Mouse (Mus musculus): ENCODE results near the gene Ifngr1. TPM values are rescaled to one million over a fixed set of nuclear protein-coding genes. Genes with fewer than 3 reads are reported as not detected.
"Not testable (repeated sequence)": the region's sequence is repeated elsewhere in the genome, so short reads cannot be mapped to it uniquely, and the experiment has no call there.

Gene Ifngr1
- total RNA-seq, 2 experiments from 2014 or later: 15.7 to 17.7 TPM

DNA sequence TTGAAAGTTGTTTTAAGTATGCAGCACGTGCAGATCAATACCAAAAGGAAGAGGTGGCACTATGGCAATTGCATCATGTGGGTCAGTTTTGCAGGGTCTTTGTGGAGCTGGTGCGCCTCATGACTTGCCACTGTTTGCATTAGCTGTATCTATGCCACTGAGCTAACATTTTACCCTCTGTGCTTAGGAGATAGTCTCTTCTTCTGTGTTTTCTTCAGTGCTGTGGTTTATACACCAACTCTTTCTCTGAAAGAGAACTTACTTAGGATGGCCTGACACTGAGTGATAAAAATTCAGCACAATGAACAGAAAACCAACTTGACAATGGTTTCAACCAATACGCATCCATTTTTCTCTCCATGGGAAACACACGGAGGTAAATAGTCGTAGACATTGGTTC lies 5.9 kb upstream of the Ifngr1 start:
- DNase-seq (ENCODE audit: low spot score in 2 of 2): no peak

DNA sequence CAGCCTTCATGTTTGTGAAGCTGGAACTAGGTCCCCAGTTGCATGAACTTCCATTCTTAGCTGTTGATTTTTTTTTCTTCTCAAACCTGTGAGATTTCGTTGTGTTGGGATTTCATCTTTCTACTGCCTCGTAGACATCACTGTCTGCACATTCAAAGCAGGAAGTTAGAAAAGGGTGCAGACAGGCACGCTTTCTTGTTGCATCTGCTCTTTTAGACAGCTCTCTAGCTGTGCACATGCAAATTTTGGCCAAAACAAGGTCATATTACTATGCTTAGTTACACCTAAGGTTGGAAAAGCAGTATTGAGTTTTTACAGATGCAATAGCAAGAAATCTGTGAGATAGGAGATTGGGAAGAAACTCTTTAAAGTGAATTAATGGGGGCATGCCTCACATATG lies 4.5 kb upstream of the Ifngr1 start:
- no peak for DNase-seq (ENCODE audit: low spot score in 2 of 2)

DNA sequence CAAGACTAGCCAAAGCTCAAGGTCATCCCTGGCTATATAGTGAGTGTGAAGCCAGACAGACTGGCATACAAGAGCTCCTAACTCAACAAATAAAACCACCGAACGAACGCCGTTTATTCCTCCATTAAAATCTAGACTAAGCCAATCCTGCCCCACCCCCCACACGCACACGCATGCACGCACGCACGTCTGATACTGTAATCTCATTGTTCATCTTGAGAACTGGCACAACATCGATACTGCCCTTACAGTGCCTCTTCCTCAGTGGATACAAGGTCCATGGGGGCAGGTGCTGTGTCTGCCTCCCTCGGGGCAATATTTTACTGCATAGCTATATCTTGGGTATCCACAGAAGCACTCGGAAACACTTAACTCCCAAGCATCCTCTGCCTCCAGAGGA lies 2.1 kb upstream of the Ifngr1 start:
- DNase-seq (ENCODE audit: low spot score in 2 of 2): no peak

DNA sequence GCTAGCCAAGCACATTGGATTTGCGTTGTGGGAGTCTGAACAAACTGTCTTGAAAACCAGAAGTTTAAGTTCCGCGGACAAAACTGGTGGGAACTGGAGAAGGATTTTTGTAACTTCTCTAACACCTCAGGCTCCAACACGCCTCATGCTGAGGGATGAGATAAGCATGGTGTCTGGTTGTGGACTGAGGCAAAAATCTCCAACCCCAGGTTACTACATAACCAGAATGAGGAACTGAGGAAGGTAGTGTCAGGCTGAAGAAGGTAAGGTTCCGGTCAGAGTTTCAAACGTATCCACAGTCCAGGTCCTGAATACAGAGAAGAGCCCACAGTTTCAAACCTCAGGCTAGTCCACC lies 486 bp upstream of the Ifngr1 start:
- DNase-seq (ENCODE audit: low spot score in 2 of 2): no peak

DNA sequence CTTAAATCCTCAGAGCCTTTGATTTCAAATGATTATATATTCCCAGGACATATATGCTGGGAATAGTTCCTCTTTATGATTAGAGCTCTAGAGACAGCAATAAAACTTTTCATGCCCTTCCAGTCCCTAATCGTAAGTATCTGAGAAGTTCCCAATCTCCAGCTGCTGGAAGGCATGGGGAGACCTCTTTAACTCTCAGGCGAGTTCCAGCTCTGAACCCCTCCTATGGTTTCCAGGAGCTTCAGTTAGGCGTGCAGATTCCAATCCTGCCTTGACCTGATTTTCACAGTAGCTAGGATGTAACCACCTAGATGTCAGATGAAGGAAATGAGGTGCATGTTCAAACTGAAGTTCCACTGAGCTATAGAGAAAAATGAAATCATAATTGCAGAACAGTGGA lies 807 bp downstream of the Ifngr1 start:
- no peak for DNase-seq (ENCODE audit: low spot score in 2 of 2)

DNA sequence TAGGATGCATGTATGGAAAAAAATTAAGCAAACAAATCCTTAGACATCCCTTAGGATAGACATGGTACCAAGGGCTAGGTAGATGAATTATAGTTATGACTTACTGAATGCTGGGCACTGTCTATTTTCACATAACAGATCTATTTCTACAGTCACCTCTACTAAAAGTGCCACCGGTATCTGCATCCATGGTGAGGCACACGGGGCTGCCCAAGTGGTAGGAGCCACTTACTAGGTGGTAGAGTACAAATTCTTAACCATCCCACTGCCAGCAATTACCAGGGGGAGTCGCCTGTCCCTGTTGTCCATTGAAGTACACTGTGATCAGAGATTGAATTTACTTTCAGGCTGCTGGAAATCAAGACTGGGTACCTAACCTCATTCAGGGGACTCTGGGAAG lies 1.5 kb downstream of the Ifngr1 start:
- DNase-seq (ENCODE audit: low spot score in 2 of 2): no peak

DNA sequence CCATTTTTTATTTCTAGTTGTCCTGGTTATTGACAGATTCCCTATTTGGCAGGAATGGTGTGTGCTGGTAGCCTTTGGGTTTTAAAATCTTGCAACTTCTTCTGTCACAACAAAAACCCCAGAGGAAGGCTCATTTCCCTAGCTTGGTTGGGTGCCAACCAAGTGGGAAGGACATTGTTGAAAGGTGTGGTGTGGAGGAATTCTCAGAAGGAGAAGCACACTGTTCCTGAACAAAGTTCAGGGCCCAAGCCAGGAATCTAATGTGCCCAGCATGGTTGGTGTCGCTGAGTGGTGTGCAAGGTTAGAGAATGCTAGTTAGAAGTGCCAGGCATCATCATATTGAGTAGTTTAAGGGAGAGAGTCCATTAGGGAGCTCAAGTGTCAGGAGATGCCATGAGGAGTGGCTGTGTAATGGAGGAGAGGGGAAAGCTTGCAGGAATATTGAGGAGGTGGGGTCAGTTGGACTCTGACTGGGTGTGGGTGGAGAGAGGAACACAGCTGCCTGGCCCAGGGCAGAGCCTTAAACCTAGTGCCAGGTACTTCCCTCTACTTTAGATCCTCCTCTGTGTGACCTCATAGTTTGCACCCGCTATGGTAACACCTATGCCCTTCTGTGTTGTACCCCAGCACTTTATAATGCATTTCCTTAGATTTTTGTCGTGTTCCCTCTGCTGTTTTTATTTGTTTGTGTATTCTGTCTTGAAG lies 2.6 kb downstream of the Ifngr1 start:
- no peak for DNase-seq (ENCODE audit: low spot score in 2 of 2)

DNA sequence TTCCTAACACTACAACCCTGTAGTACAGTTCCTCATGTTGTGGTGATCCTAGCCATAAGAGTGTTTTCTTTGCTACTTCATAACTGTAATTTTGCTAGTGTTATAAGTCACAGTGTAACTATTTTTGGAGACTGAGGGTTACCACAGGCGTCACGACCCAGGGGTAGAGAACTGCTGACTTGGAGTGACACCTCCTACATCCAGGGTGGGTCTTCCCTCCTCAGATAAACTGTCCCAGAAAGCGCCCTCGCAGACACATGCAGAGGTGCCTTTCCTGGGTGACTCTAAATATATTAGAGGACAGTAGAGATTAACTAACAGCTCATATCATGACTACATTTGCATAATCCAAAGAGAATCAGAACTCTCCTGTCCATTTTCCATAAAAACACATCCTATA lies 5.1 kb downstream of the Ifngr1 start:
- DNase-seq (ENCODE audit: low spot score in 2 of 2): no peak

DNA sequence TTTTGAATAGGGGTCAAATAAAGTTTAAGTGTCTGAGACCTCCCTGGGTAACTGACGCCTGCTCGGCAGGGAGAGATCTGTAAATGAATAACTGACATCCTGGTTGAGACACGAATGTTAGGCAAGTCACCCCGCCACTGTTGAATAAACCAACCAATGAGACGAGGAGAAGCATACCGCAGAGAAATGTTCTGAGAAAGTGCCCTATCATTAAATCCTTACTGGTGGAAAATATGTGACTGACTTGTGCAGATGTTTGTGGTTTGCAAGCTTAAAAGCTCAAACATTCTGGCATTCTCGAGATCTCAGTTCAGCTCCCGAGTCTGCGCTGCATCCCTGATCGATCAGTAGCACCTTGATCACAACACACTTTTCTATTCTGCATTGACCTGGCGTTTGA lies 6.3 kb downstream of the Ifngr1 start:
- no peak for DNase-seq (ENCODE audit: low spot score in 2 of 2)

DNA sequence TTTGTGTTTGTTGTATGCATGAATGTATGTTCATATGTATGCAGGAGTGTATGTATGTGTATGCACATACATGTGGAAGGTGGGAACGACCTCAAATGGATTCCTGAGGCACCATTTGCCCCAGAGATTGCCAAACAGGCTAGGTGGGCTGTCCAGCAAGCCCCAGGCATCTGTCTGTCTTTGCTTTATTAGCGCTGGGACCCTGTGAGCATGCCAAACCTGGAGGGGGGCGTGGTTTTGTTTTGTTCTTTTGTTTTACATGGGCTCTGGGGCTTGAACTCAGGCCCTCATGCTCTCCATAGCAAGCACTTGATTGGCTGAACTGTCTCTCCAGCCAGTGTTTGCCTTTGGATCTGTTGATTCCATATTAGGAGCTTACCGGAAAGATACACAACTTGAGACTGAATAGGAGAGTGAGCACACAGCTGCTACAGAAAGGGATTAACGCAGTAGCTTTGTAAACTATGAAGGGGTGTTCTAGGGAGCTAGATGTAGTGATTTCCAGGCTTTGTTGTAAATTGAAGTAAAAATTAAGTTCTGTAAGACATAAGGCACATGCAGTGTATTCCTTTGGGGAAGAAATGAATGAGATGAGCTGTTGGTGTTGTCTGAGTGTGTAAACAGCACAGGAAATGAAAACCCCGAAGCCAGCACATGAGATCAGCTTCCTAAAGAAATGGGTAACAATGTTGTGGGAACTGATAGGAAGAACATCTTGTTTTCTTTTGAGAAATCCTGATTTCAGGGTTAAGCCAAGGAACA lies 7.8 kb downstream of the Ifngr1 start:
- no peak for DNase-seq (ENCODE audit: low spot score in 2 of 2)

DNA sequence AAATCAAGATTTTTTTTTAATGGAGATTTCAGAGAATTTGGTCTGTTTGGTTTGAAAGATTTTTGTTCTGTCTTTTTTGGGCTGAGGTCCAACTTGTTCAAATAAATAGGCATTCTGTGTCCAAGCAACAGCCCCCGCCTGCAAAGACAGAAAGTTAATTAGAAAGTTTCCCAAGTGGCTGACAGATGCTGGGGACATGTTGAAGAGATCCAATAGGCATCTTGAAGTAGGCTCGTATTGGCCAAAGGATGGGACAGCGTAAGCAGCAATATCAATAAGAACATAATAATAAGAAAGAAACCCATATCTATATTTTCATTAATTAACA lies 8.3 kb downstream of the Ifngr1 start:
- no peak for DNase-seq (ENCODE audit: low spot score in 2 of 2)

DNA sequence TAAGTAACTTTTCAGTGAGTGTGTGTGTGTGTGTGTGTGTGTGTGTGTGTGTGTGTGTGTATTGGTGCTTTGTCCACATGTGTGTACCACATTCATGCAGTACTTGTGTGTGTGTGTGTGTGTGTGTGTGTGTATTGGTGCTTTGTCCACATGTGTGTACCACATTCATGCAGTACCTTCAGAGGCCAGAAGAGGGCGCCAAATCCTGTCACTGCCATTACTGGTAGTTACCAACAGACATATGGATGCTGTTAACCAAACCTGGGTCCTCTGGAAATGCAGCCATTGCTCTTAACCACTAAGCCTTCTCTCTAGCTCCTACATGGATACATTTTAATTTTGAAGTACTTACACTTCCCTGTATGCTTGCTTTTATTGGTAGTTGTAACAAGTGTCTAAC lies 9.8 kb downstream of the Ifngr1 start:
- DNase-seq (ENCODE audit: low spot score in 2 of 2): not testable (repeated sequence)

DNA sequence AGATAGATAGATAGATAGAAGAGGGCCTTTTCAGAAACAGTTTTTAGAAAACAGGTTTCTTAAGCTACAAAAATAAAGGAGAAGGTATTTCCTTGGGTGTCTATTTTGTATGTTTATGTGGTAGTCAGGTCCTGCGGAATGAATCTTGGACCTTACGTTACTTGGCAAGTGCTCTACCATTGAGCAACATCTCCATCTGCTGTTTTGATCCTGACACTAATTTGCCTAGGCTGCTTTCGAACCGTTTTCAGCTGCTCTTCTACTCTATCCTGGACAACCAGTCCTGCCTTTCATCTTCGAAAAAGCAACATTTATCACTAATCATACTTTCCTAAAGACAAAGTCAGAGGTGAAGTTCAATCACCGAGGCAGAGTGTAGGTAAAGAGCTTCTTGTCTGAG lies 11.5 kb downstream of the Ifngr1 start:
- no peak for DNase-seq (ENCODE audit: low spot score in 2 of 2)

DNA sequence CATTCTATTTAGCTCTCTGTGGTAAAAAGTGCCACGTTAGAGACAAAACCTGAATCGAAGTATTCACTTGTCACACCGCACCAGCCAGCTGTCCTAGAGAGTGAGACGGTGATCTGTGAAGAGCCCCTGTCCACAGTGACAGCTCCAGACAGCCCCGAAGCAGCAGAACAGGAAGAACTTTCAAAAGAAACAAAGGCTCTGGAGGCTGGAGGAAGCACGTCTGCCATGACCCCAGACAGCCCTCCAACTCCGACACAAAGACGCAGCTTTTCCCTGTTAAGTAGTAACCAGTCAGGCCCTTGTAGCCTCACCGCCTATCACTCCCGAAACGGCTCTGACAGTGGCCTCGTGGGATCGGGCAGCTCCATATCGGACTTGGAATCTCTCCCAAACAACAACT lies 17.4 kb downstream of the Ifngr1 start:
- DNase-seq (ENCODE audit: low spot score in 2 of 2): no peak

DNA sequence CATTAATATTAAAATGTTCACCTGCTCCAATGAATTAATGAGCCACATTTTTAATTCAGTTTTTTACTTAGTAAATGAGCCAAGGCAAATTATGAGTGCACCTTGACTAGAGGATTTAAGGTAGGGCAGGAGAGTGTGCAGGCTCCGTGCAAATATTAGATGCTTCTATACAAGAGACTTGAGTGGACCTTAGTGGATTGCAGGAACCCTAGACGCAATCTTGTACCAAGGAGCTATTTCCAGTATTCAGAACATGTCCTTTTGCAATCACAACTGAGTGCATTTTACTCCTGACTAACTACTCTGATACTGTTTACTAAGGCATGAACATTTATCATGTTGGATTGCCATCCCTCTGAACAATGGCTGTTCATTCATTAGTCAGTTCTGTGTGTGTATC lies 19.9 kb downstream of the Ifngr1 start:
- DNase-seq (ENCODE audit: low spot score in 2 of 2): no peak

DNA sequence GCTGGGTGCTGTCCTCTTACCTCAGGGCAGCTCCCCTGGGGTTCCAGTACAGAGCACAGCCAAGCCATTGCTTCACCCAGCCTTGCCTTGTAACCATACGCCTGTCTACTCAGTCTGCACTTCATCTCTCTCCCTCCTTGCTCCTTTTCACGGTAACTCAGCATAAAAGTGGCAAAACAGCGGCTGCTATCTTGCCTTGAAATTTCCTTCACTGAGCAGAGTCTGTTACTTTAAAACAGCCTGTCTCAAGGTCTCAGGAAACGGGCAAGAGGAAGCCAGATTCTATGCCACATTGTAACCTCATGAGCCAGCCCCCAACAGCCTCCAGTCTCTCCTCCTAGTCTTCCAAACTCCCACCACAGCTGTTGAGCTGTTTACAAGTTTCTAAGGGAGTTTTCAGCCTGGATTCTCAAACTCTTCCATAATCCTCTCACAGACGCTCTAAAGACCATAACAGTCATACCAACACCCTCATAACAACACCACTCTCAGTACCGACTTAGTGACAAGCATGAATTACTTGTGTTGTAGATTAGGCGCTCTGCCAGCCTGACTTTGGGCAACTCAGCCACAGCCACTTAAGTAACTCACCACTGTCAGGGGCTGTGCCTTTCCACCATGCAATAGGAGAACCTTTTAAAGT lies 21.5 kb downstream of the Ifngr1 start:
- no peak for DNase-seq (ENCODE audit: low spot score in 2 of 2)

DNA sequence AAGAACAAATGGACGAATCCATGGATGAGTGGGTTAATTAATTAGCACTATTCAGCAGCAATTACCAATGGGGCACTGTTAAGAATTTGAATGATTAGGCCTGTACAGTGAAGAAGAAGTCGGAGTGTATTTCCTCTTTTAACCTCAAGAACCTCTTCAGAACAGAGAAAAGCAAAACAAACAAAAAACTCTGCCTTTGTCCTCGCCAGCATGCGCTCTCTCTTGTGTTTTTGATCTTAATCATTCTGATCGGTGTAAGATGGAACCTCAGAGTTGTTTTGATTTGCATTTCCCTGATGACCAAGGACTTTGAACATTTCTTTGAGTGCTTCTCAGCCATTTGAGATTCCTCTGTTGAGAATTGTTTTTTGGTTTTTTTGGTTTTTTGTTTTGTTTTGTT lies 28.0 kb downstream of the Ifngr1 start:
- DNase-seq (ENCODE audit: low spot score in 2 of 2): no peak

DNA sequence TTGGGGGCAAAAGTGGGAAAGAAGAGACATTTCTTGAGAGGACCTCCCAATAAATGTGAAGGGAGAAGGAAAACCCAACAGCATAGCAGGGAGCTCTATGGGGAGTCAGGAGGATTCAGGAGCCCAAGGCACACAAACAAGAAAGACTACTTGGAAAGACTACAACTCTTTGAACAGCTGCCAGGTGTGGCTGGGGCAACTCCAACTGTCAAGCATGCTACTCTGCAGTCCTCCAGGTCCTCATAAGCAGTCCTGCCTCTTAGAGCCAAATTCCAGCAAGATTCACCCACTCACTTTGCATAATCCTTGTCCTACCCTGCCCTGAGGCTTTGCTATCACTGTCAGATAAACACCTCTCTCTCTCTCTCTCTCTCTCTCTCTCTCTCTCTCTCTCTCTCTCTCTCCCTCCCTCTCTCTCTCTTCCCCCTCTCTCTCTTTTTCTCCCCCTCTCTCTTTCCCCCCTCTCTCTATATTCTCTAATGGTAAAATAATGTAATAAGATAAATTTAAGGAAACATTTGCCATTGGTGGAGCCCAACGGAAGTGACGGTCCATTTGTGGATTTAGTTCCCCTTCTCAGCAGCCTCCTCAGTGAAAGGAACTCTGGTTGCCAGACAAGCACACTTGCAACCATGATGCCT lies 29.8 kb downstream of the Ifngr1 start, which contains the start of gene Il22ra2:
TSS of gene Il22ra2 (plus strand) at position 591 of the 641 bp plus-strand sequence.
- DNase-seq (ENCODE audit: low spot score in 2 of 2): no peak

DNA sequence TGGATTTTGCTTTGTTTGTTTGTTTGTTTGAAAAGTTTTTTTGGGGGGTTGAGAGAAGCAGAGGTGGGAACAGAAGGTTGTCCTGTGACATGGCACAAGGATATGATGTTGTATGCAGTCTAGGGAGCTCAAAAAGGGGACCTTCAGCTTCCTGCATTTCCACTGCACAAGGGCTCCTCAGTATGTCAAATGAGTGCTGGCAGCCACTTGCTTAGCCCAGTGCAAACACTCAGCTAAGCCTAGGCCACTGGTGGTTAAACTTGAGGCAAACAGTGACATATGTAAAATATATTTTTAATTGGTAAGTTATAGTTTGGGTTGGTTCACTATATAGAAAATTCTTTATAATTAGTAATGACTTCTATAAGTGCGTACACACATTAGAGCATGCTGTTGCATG lies 32.9 kb downstream of the Ifngr1 start:
- DNase-seq (ENCODE audit: low spot score in 2 of 2): no peak

DNA sequence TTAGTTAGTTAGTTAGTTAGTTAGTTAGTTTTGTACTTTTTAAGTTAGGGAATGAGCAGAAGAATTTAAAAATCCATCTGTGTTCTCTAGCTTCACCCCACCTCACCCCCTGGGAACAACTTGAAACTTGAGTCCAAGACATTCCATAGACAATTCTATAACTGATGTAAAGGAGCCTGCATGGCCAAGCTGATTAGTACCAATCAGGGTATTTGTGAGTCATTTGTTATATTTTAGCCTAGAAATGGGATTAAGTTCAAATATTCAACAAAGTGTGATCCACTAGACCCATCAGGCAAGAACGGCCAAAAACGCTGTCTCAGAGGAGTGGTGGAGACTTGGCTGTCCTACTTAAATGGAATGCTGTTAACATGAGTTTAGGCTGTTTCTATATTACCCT lies 35.6 kb downstream of the Ifngr1 start:
- DNase-seq (ENCODE audit: low spot score in 2 of 2): no peak

DNA sequence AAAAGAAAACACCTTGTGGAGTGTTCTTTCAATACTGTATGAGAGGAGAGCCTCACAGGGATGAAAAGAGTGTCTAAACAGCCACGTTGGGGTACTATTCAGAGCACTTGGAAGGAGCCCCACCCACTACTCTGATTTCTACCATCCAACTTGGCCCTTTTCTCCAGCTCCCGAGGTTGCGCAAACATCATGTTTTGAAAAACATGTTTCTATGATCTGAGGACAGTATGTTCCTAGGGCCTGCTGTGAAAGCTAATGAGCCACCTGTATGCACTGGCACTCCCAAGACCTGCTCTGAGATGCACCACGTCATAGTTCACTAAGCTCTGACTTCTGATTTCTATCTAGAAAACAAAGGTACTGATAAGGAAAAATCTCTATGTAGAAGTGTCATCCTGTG lies 36.0 kb downstream of the Ifngr1 start:
- no peak for DNase-seq (ENCODE audit: low spot score in 2 of 2)

DNA sequence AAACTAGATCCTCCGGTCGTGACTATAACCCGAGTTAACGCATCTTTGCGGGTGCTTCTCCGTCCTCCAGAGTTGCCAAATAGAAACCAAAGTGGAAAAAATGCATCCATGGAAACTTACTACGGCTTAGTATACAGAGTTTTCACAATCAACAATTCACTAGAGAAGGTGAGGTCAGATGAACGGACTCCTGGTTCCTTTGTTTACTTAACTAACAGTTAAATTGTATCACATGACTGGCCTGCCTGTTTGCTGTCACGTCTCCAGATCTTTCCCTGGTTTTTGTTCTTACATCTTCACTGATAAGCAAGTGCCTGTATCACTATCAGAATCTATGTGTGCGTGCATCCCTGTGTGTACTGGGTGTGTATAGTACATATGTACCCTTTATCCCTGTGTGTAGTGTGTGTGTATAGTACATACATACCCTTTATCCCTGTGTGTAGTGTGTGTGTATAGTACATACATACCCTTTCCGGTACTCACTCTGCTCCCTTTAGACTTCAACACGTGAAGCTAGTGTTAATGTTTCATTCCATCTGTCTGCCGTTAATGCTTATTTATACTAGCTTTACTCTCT lies 40.0 kb downstream of the Ifngr1 start:
- no peak for DNase-seq (ENCODE audit: low spot score in 2 of 2)

Data from layer of hippocampus, postnatal 10 days (tissue).